Mouse (Mus musculus): ENCODE measurements around the gene Ints1. TPM values are rescaled to one million over a fixed set of nuclear protein-coding genes. Genes with fewer than 3 reads are reported as not detected.

Ints1 gene
- total and polyA plus RNA-seq, 3 experiments, result 77.9 to 89.2 TPM; not detected in 1

- peaks cover 0 to 4% of the 10 kb centered on the region in 2 experiments; a peak in 2 of 4 replicates for H3K27me3 ChIP-seq (ENCODE audit: control insufficient read depth in 1 of 2, insufficient read depth in 2 of 2, low read length in 2 of 2)
- no peaks in the 10 kb centered on the region for H3K36me3 ChIP-seq (ENCODE audit: control insufficient read depth in 1 of 2, insufficient read depth in 2 of 2, low read length in 2 of 2)
- no peaks in the 10 kb centered on the region for H3K4me1 ChIP-seq (ENCODE audit: control insufficient read depth in 1 of 2, insufficient read depth in 2 of 2, low read length in 2 of 2)
- no peak for DNase-seq (ENCODE audit: low read depth, low spot score)
- TF ChIP-seq MYB (IDR thresholded peaks at IDR 0.05; ENCODE audit: low read depth, low read length) (no peak), GATA1 (IDR thresholded peaks at IDR 0.05; ENCODE audit: low read depth, low read length) (no peak), JUND (IDR thresholded peaks at IDR 0.05; ENCODE audit: low read depth, low read length) (no peak), RCOR1 (IDR thresholded peaks at IDR 0.05; ENCODE audit: low read depth, low read length) (no peak), POLR2AphosphoS2 (IDR thresholded peaks at IDR 0.05; ENCODE audit: low read length) (no peak), CTCF (IDR thresholded peaks at IDR 0.05 in 2 of 3, conservative IDR thresholded peaks at IDR 0.05 in 1 of 3; ENCODE audit: control insufficient read depth in 1 of 3, insufficient read depth in 1 of 3, low read depth in 2 of 3, low read length in 3 of 3, poor library complexity in 1 of 3, severe bottlenecking in 1 of 3) (no peak)
- no peak overlapping the region for H3K27ac ChIP-seq (ENCODE audit: control insufficient read depth, low read depth, low read length)
- no peaks in the 10 kb centered on the region for H3K79me2 ChIP-seq (ENCODE audit: control insufficient read depth, insufficient read depth, low read length, poor library complexity)
- H3K9me3 ChIP-seq (replicated peaks; ENCODE audit: insufficient read depth, low read length), result no peaks in the 10 kb centered on the region
- no peak overlapping the region for H3K4me3 ChIP-seq (ENCODE audit: control insufficient read depth in 1 of 2, insufficient read depth in 1 of 2, low read depth in 2 of 2, low read length in 2 of 2)
- no peak overlapping the region for H3K9ac ChIP-seq (ENCODE audit: control insufficient read depth, low read depth, low read length, poor library complexity, severe bottlenecking)
These were observed 5.9 kb upstream of the Ints1 start for GRCm38 (mm10) chr5:139781406-139781805.

GRCm38 (mm10) chr5:139776966-139777365 lies 1.5 kb upstream of the Ints1 start:
- Histone ChIP-seq H3K27ac (ENCODE audit: control insufficient read depth, low read depth, low read length) (no peak overlapping the region), H3K36me3 (ENCODE audit: control insufficient read depth in 1 of 2, insufficient read depth in 2 of 2, low read length in 2 of 2) (no peaks in the 10 kb centered on the region; a peak in 1 of 4 replicates), H3K9ac (ENCODE audit: control insufficient read depth, low read depth, low read length, poor library complexity, severe bottlenecking) (no peak overlapping the region), H3K4me3 (ENCODE audit: control insufficient read depth in 1 of 2, insufficient read depth in 1 of 2, low read depth in 2 of 2, low read length in 2 of 2) (no peak overlapping the region), H3K4me1 (ENCODE audit: control insufficient read depth in 1 of 2, insufficient read depth in 2 of 2, low read length in 2 of 2) (peaks cover 0 to 8% of the 10 kb centered on the region in 2 experiments; a peak in 1 of 4 replicates), H3K9me3 (replicated peaks; ENCODE audit: insufficient read depth, low read length) (no peaks in the 10 kb centered on the region), H3K79me2 (ENCODE audit: control insufficient read depth, insufficient read depth, low read length, poor library complexity) (peaks cover 9% of the 10 kb centered on the region), H3K27me3 (ENCODE audit: control insufficient read depth in 1 of 2, insufficient read depth in 2 of 2, low read length in 2 of 2) (no peaks in the 10 kb centered on the region)
- no peak for TF ChIP-seq E2F4 (IDR thresholded peaks at IDR 0.05; ENCODE audit: borderline replicate concordance, low read depth, low read length)
- no peak for TF ChIP-seq POLR2A (IDR thresholded peaks at IDR 0.05; ENCODE audit: control insufficient read depth in 1 of 2, insufficient read depth in 1 of 2, low read depth in 1 of 2, low read length in 2 of 2, poor library complexity in 1 of 2)
- no peak for TF ChIP-seq RAD21 (IDR thresholded peaks at IDR 0.05; ENCODE audit: low read depth, low read length)
- TF ChIP-seq POLR2AphosphoS2 (IDR thresholded peaks at IDR 0.05; ENCODE audit: low read length), result no peak
- TF ChIP-seq KAT2A (conservative IDR thresholded peaks at IDR 0.05; ENCODE audit: low read depth, low read length), result no peak
- TF ChIP-seq RCOR1 (IDR thresholded peaks at IDR 0.05; ENCODE audit: low read depth, low read length), result no peak
- TF ChIP-seq POLR2AphosphoS5 (IDR thresholded peaks at IDR 0.05; ENCODE audit: borderline replicate concordance, low read depth, low read length), result no peak
- TF ChIP-seq USF2 (IDR thresholded peaks at IDR 0.05; ENCODE audit: borderline replicate concordance in 1 of 2, insufficient read depth in 1 of 2, low read depth in 1 of 2, low read length in 2 of 2), result no peak
- no peak for TF ChIP-seq CHD1 (IDR thresholded peaks at IDR 0.05; ENCODE audit: low read depth, low read length)
- TF ChIP-seq CTCF (IDR thresholded peaks at IDR 0.05 in 2 of 3, conservative IDR thresholded peaks at IDR 0.05 in 1 of 3; ENCODE audit: control insufficient read depth in 1 of 3, insufficient read depth in 1 of 3, low read depth in 2 of 3, low read length in 3 of 3, poor library complexity in 1 of 3, severe bottlenecking in 1 of 3), result no peak
- no peak for TF ChIP-seq ELF1 (IDR thresholded peaks at IDR 0.05; ENCODE audit: low read depth, low read length)
- TF ChIP-seq NRF1 (IDR thresholded peaks at IDR 0.05; ENCODE audit: insufficient read depth, low read depth, low read length, poor library complexity, severe bottlenecking), result no peak
- no peak for DNase-seq (ENCODE audit: low read depth, low spot score)

Measured in MEL (cell line).